Mouse (Mus musculus) spleen, embryonic (tissue): ENCODE data around the gene Nkx2-5.

Source experiments
- CTCF ChIA-PET: fragments of 350-600 bp; sonication (Branson Sonifier 250); formaldehyde crosslinking; loops from one replicate; lab custom pipeline; 2022; lab: Charles Lee

Nkx2-5 gene

GRCm38 (mm10) chr17:26837546-26837985 lies 7.2 kb downstream of the Nkx2-5 start:
- CTCF ChIA-PET = interaction anchor here (0.5 to 0.7 kb wide), 2 partner anchors 54 to 112 kb away, joined by 3 to 7 read pairs; no protein-coding TSS in a partner anchor

- CTCF ChIA-PET = no interaction called here
These were observed 7.8 kb downstream of the Nkx2-5 start for GRCm38 (mm10) chr17:26836786-26837545.

- CTCF ChIA-PET = no interaction called here
These were observed 8.4 kb downstream of the Nkx2-5 start for GRCm38 (mm10) chr17:26836377-26836776.

GRCm38 (mm10) chr17:26835956-26836355 lies 8.9 kb downstream of the Nkx2-5 start:
- CTCF ChIA-PET = no interaction called here

- CTCF ChIA-PET = no interaction called here
These were observed 9.6 kb downstream of the Nkx2-5 start for GRCm38 (mm10) chr17:26834966-26835755.

GRCm38 (mm10) chr17:26834302-26834965 lies 10.4 kb downstream of the Nkx2-5 start:
- CTCF ChIA-PET = no interaction called here

GRCm38 (mm10) chr17:26833806-26834205 lies 11.0 kb downstream of the Nkx2-5 start:
- CTCF ChIA-PET = no interaction called here

- CTCF ChIA-PET = no interaction called here
These were observed 18.7 kb downstream of the Nkx2-5 start for GRCm38 (mm10) chr17:26826131-26826530.

- CTCF ChIA-PET = no interaction called here
These were observed 27.0 kb downstream of the Nkx2-5 start for GRCm38 (mm10) chr17:26817776-26818175.

GRCm38 (mm10) chr17:26816810-26817209 lies 28.0 kb downstream of the Nkx2-5 start:
- CTCF ChIA-PET = no interaction called here

GRCm38 (mm10) chr17:26813497-26813896 lies 31.3 kb downstream of the Nkx2-5 start:
- CTCF ChIA-PET = no interaction called here

GRCm38 (mm10) chr17:26812607-26813006 lies 32.2 kb downstream of the Nkx2-5 start:
- CTCF ChIA-PET = no interaction called here

GRCm38 (mm10) chr17:26802886-26803285 lies 41.9 kb downstream of the Nkx2-5 start:
- CTCF ChIA-PET = interaction anchor here (0.5 to 0.6 kb wide), 3 partner anchors 90 to 336 kb away, joined by 3 to 7 read pairs (median 5); no protein-coding TSS in a partner anchor

- CTCF ChIA-PET = no interaction called here
These were observed 47.3 kb downstream of the Nkx2-5 start for GRCm38 (mm10) chr17:26797379-26798128.

- CTCF ChIA-PET = interaction anchor here (1.2 kb wide), 1 partner anchor 91 kb away, joined by 5 read pairs; no protein-coding TSS in a partner anchor
These were observed 49.4 kb downstream of the Nkx2-5 start for GRCm38 (mm10) chr17:26795386-26795785.

GRCm38 (mm10) chr17:26794744-26795143 lies 50.1 kb downstream of the Nkx2-5 start:
- CTCF ChIA-PET = interaction anchor here (0.7 to 1.2 kb wide), 2 partner anchors 19 to 92 kb away, joined by 3 to 5 read pairs; no protein-coding TSS in a partner anchor

GRCm38 (mm10) chr17:26793068-26793765 lies 51.6 kb downstream of the Nkx2-5 start:
- CTCF ChIA-PET = interaction anchor here (0.7 kb wide), 1 partner anchor 786 kb away, joined by 4 read pairs; no protein-coding TSS in a partner anchor

GRCm38 (mm10) chr17:26792096-26792495 lies 52.7 kb downstream of the Nkx2-5 start:
- CTCF ChIA-PET = interaction anchor here (0.6 to 0.9 kb wide), 2 partner anchors 11 to 160 kb away, joined by 4 to 11 read pairs; partner anchors contain the start of gene Bnip1

GRCm38 (mm10) chr17:26791580-26791979 lies 53.2 kb downstream of the Nkx2-5 start:
- CTCF ChIA-PET = interaction anchor here (0.6 to 0.9 kb wide), 2 partner anchors 10 to 160 kb away, joined by 4 to 11 read pairs; partner anchors contain the start of gene Bnip1
